Mouse (Mus musculus) liver, embryonic 11.5 days (tissue): ENCODE results near the gene Vim. TPM values are rescaled to one million over a fixed set of nuclear protein-coding genes. Genes with fewer than 3 reads are reported as not detected.
"Not testable (repeated sequence)": the region's sequence is repeated elsewhere in the genome, so short reads cannot be mapped to it uniquely, and the experiment has no call there.

Experiments used
- ATAC-seq: fragments of 200-750 bp; cut with Nextera tagmentation; replicated peaks from 2 replicates; pipeline ENCODE4 v1.8.0; 2017; ENCODE audit warnings: moderate number of reproducible peaks, mild to moderate bottlenecking, moderate TSS enrichment, moderate library complexity; ENCODE audit not compliant: low FRiP score
- DNase-seq: peaks from one replicate; pipeline ENCODE4 v3.0.0-alpha.2; 2017; ENCODE audit warnings: low spot score
- H3K27ac ChIP-seq: fragments of 300-500 bp; sonication (generic); 2 replicates; pipeline ENCODE4 v1.5.1; 2014; ENCODE audit warnings: mild to moderate bottlenecking, low read depth, low read length, control low read depth
- H3K27me3 ChIP-seq: fragments of 300-500 bp; sonication (generic); replicated peaks from 2 replicates; pipeline ENCODE4 v1.6.1; 2014; ENCODE audit warnings: low read length, mixed read lengths; ENCODE audit not compliant: control insufficient read depth, insufficient read depth
- H3K36me3 ChIP-seq: fragments of 300-500 bp; sonication (generic); 2 replicates; pipeline ENCODE4 v1.6.1; 2014; ENCODE audit warnings: mild to moderate bottlenecking, low read length, moderate library complexity, mixed read lengths; ENCODE audit not compliant: control insufficient read depth, insufficient read depth
- H3K4me1 ChIP-seq: fragments of 300-500 bp; sonication (generic); replicated peaks from 2 replicates; pipeline ENCODE4 v1.6.1; 2014; ENCODE audit warnings: low read length, mixed read lengths; ENCODE audit not compliant: control insufficient read depth, insufficient read depth
- H3K4me2 ChIP-seq: fragments of 300-500 bp; sonication (generic); 2 replicates; pipeline ENCODE4 v1.6.1; 2014; ENCODE audit warnings: mild to moderate bottlenecking, control low read depth, moderate library complexity
- H3K4me3 ChIP-seq: fragments of 300-500 bp; sonication (generic); 2 replicates; pipeline ENCODE4 v1.5.1; 2014; ENCODE audit warnings: low read depth, low read length, control low read depth
- H3K9ac ChIP-seq: fragments of 300-500 bp; sonication (generic); 2 replicates; pipeline ENCODE4 v1.6.1; 2014; ENCODE audit warnings: low read depth, low read length, control low read depth
- H3K9me3 ChIP-seq: fragments of 300-500 bp; sonication (generic); 2 replicates; pipeline ENCODE4 v1.6.1; 2016; ENCODE audit warnings: low read length, inconsistent platforms, mixed read lengths; ENCODE audit not compliant: control insufficient read depth
- WGBS: fragments of 180-500 bp; shearing (Covaris S2); extraction: QIAGEN DNeasy Blood & Tissue Kit; methylation state at CpG from one replicate; pipeline ENCODE4 v1.1.7; 2014; 5-methylcytosine and 5-hydroxymethylcytosine counted together
- polyA plus RNA-seq: library from polyadenylated mRNA; unstranded; fragments of >200 nt; fragmentation: Nextera tagmentation; extraction: Ambion mirVana; gene quantifications from 2 replicates; pipeline ENCODE4 v1.2.1, GENCODE M21; 2014

Gene Vim
- polyA plus RNA-seq, 1 experiment from 2014 or later, result 235 TPM

GRCm38 (mm10) chr2:13593328-13593727 lies 19.6 kb downstream of the Vim start:
- Histone ChIP-seq H3K27ac (no peak overlapping the region), H3K9ac (no peak overlapping the region), H3K9me3 (no peaks in the 10 kb centered on the region), H3K4me1 (no peaks in the 10 kb centered on the region), H3K4me3 (no peak overlapping the region), H3K36me3 (no peaks in the 10 kb centered on the region), H3K27me3 (no peaks in the 10 kb centered on the region), H3K4me2 (no peak overlapping the region)
- 78% methylated on average over 4 of the region's 4 CpGs for WGBS
- no peak for DNase-seq
- ATAC-seq, result no peak

DNA sequence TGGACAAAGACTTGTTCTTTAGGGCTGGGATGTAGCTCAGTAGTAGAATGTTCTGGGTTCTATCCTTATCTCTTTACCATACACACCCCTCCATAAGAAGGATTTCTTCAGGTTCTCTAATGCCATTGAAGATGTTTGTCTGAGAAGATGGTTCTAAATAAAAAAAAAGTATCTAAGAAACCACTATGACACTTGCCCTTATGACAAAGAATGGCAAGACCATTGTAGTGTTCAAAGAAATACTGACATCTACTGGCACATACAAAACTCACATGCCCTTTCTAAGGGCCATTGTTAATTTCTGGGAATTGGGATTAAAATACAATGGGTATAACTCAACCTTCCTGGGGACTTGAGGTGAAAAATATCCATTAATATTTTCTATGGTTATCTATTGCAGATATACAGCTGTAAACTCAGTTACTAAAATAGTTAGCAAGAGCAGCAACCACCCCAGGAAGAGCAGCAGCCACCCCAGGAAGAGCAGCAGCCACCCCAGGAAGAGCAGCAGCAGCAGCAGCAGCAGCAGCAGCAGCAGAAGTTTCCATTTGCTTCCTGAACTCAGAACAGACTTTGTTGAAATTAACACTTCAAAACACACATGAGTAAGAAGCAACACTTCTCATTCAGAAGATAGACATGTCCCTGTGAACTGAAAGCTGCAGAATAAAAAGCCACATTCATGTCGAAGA lies 23.4 kb downstream of the Vim start:
- Histone ChIP-seq H3K9me3 (no peaks in the 10 kb centered on the region), H3K27ac (no peak overlapping the region), H3K4me1 (no peaks in the 10 kb centered on the region), H3K9ac (no peak overlapping the region), H3K27me3 (no peaks in the 10 kb centered on the region), H3K4me3 (no peak overlapping the region), H3K36me3 (no peaks in the 10 kb centered on the region), H3K4me2 (no peak overlapping the region)
- ATAC-seq (no peak; the same call in 1 of the 2 replicates), DNase-seq (no peak)
- WGBS, result 77% methylated on average over 1 of the region's 1 CpGs

- DNase-seq (no peak), ATAC-seq (no peak)
- Histone ChIP-seq H3K27ac (no peak overlapping the region), H3K4me1 (no peaks in the 10 kb centered on the region), H3K36me3 (no peaks in the 10 kb centered on the region), H3K4me2 (no peak overlapping the region), H3K27me3 (no peaks in the 10 kb centered on the region), H3K9ac (no peak overlapping the region), H3K9me3 (no peaks in the 10 kb centered on the region), H3K4me3 (no peak overlapping the region)
- 61% methylated on average over 5 of the region's 5 CpGs for WGBS
Measured at GRCm38 (mm10) chr2:13598166-13598565, 24.4 kb downstream of the Vim start.

DNA sequence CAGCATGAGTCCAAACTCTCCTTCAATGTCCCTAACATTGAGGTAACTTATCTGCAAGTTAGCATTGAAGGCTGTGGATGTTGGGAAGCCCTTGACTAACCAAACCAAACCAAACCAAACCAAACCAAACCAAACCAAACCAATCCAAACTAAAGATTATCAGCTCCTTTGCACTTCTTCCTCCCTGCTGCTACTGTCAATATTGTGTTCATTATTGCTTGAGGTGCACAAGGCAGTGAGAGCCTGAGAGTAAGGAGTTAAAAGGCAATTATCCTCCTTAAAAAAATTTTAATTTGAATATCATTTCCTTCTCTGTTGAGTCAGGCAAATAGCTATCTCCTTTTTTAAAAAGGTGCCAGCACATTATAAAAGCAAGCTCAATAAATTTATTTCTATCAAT lies 29.4 kb downstream of the Vim start:
- H3K9me3 ChIP-seq, result no peaks in the 10 kb centered on the region
- no peak overlapping the region for H3K4me3 ChIP-seq
- H3K9ac ChIP-seq, result no peak overlapping the region
- ATAC-seq (no peak), DNase-seq (no peak)
- H3K4me2 ChIP-seq, result no peak overlapping the region
- no peaks in the 10 kb centered on the region for H3K27me3 ChIP-seq
- no peaks in the 10 kb centered on the region for H3K4me1 ChIP-seq
- H3K36me3 ChIP-seq, result no peaks in the 10 kb centered on the region
- H3K27ac ChIP-seq, result no peak overlapping the region

GRCm38 (mm10) chr2:13603636-13604035 lies 29.9 kb downstream of the Vim start:
- H3K27ac ChIP-seq, H3K27me3 ChIP-seq, H3K9ac ChIP-seq, H3K9me3 ChIP-seq, H3K4me2 ChIP-seq, H3K36me3 ChIP-seq, H3K4me1 ChIP-seq, DNase-seq, H3K4me3 ChIP-seq: not testable (repeated sequence)
- 34% methylated on average over 5 of the region's 5 CpGs for WGBS
- peak; percentile 96 for ATAC-seq

DNA sequence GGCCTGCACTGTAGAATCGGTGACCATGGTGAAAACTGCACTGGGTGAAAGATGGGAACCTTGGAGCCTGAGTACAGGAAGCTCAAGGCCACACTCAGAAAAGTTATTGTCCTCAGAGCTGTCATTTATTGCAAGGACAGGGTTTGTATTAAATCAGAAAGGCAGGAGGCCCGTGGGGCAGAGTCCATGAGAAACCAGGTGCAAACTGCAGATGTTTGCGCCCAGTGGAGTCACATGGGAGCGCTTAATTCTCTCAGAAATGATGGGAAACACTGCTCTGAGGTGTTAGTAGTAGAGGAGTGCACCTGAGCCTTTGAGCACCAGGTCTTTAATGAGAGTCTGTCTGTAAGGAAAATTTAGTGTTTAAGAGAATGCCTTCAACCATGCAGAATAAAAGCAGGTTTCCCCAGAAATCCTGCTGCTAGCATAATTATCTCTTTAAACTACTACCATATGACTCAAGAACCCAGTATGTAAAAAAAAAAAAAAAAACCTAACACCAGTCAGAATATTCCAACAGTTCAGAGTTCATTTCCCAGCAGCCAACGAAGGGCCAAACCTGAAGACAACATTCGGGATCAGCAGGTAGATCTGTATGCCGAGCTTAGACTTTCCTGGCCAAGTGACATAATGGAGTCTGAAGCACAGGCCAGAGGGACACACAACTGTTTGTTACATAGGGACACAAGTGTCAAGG lies 56.6 kb downstream of the Vim start:
- DNase-seq (no peak), ATAC-seq (no peak)
- H3K27me3 ChIP-seq, result no peaks in the 10 kb centered on the region
- H3K4me1 ChIP-seq, result no peaks in the 10 kb centered on the region
- no peak overlapping the region for H3K9ac ChIP-seq
- 78% methylated on average over 7 of the region's 7 CpGs for WGBS
- H3K27ac ChIP-seq, result no peak overlapping the region
- no peaks in the 10 kb centered on the region for H3K36me3 ChIP-seq
- no peaks in the 10 kb centered on the region for H3K9me3 ChIP-seq
- H3K4me3 ChIP-seq, result no peak overlapping the region
- no peak overlapping the region for H3K4me2 ChIP-seq

Other genes with a start within 250 kb of the Vim start
- 0.14 and 0.15 TPM in 2 replicates for gene Cubn, start 82.1 kb upstream of the Vim start, polyA plus RNA-seq
- gene Trdmt1, start 29.3 kb upstream of the Vim start, polyA plus RNA-seq, result 10.2 and 13.4 TPM in 2 replicates
- 0.07 and 0.16 TPM in 2 replicates for gene St8sia6, start 220.1 kb downstream of the Vim start, polyA plus RNA-seq